Mouse (Mus musculus) kidney, embryonic 14.5 days (tissue): ENCODE data around the gene Pim1. TPM values are rescaled to one million over a fixed set of nuclear protein-coding genes. Genes with fewer than 3 reads are reported as not detected.
"Not testable (repeated sequence)": the region's sequence is repeated elsewhere in the genome, so short reads cannot be mapped to it uniquely, and the experiment has no call there.

Source experiments
- ATAC-seq: fragments of 200-750 bp; cut with Nextera tagmentation; 2 replicates; pipeline ENCODE4 v1.8.0; 2017; ENCODE audit warnings: moderate number of reproducible peaks, mild to moderate bottlenecking, moderate TSS enrichment, moderate library complexity; ENCODE audit not compliant: low FRiP score, low TSS enrichment
- H3K27ac ChIP-seq: fragments of 300-500 bp; sonication (generic); 2 replicates; pipeline ENCODE4 v1.5.1; 2014; ENCODE audit warnings: low read depth, mild to moderate bottlenecking, low read length, moderate library complexity, mixed read lengths
- H3K27me3 ChIP-seq: fragments of 300-500 bp; sonication (generic); 2 replicates; pipeline ENCODE4 v1.6.1; 2014; ENCODE audit warnings: mild to moderate bottlenecking, low read length; ENCODE audit not compliant: control insufficient read depth, insufficient read depth
- H3K36me3 ChIP-seq: fragments of 300-500 bp; sonication (generic); 2 replicates; pipeline ENCODE4 v1.6.1; 2014; ENCODE audit warnings: low read length, mixed read lengths; ENCODE audit not compliant: control insufficient read depth, insufficient read depth
- H3K4me1 ChIP-seq: fragments of 300-500 bp; sonication (generic); 2 replicates; pipeline ENCODE4 v1.6.1; 2014; ENCODE audit warnings: low read length, mixed read lengths; ENCODE audit not compliant: control insufficient read depth, insufficient read depth
- H3K4me2 ChIP-seq: fragments of 300-500 bp; sonication (generic); replicated peaks from 2 replicates; pipeline ENCODE4 v1.6.1; 2014; ENCODE audit warnings: low read depth, mild to moderate bottlenecking, low read length
- H3K4me3 ChIP-seq: fragments of 300-500 bp; sonication (generic); 2 replicates; pipeline ENCODE4 v1.5.1; 2014; ENCODE audit warnings: mild to moderate bottlenecking, low read length
- H3K9ac ChIP-seq: fragments of 300-500 bp; sonication (generic); 2 replicates; pipeline ENCODE4 v1.6.1; 2014; ENCODE audit warnings: low read depth, mild to moderate bottlenecking, low read length, moderate library complexity
- H3K9me3 ChIP-seq: fragments of 300-500 bp; sonication (generic); 2 replicates; pipeline ENCODE4 v1.6.1; 2016; ENCODE audit warnings: low read length; ENCODE audit not compliant: control insufficient read depth
- WGBS: fragments of 180-500 bp; shearing (Covaris S2); extraction: QIAGEN DNeasy Blood & Tissue Kit; methylation state at CpG from one replicate; pipeline ENCODE4 v1.1.7; 2014; 5-methylcytosine and 5-hydroxymethylcytosine counted together
- polyA plus RNA-seq: library from polyadenylated mRNA; unstranded; fragments of >200 nt; fragmentation: Nextera tagmentation; extraction: Ambion mirVana; gene quantifications from 2 replicates; pipeline ENCODE4 v1.2.1, GENCODE M21; 2014

Pim1 gene
- polyA plus RNA-seq, 1 experiment from 2014 or later: 12.6 TPM

DNA sequence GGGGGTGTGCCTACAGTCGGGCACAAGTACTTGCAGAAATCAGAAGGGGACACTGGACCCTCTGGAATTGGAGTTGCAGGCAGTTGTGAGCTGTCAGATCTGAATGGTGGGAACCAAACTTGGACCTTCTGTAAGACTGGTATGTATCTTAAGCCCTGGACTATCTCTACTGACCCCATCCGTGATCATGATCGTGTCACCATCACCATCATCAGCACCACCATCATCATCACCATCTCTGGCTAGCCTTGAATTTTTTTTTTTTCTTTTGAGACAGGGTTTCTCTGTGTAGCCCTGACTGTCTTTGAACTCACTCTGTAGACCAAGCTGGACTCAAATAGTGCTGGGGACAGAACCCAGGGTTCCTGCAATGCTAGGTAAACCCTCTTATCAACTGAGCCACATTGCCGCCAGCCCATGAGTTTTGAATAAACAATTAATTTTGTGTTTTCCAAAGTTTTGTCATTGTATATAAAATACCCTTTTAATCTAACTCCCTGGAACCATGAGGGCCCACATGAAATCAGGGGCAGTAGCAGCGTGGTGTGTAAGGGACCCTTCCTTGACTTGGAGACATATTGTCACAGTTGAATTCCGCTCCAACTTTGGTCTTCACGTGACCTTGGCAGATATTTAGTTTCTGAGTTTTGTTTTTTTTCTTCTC, 11.6 kb downstream of the Pim1 start:
- no peak overlapping the region for H3K4me3 ChIP-seq
- peaks cover 6% of the 10 kb centered on the region; the same call in 1 of the 2 replicates for H3K4me1 ChIP-seq
- H3K27ac ChIP-seq: no peak overlapping the region
- peaks cover 4% of the 10 kb centered on the region; the same call in 1 of the 2 replicates for H3K9me3 ChIP-seq
- H3K4me2 ChIP-seq: no peak overlapping the region
- ATAC-seq: no peak
- no peaks in the 10 kb centered on the region for H3K36me3 ChIP-seq
- no peak overlapping the region for H3K9ac ChIP-seq
- WGBS: 66% methylated on average over 7 of the region's 7 CpGs
- no peaks in the 10 kb centered on the region for H3K27me3 ChIP-seq

GRCm38 (mm10) chr17:29502669-29503665, 12.4 kb downstream of the Pim1 start:
- peak overlapping the region; percentile 37; the same call in 1 of the 2 replicates for H3K9ac ChIP-seq
- peaks cover 4% of the 10 kb centered on the region; the same call in 1 of the 2 replicates for H3K9me3 ChIP-seq
- peaks cover 6% of the 10 kb centered on the region; the same call in 1 of the 2 replicates for H3K4me1 ChIP-seq
- no peaks in the 10 kb centered on the region for H3K27me3 ChIP-seq
- peak overlapping the region; percentile 2; the same call in 1 of the 2 replicates for H3K4me3 ChIP-seq
- H3K27ac ChIP-seq: no peak overlapping the region
- H3K36me3 ChIP-seq: no peaks in the 10 kb centered on the region
- 10% methylated on average over 32 of the region's 32 CpGs for WGBS
- H3K4me2 ChIP-seq: peak overlapping the region; percentile 36
- ATAC-seq: no peak

DNA sequence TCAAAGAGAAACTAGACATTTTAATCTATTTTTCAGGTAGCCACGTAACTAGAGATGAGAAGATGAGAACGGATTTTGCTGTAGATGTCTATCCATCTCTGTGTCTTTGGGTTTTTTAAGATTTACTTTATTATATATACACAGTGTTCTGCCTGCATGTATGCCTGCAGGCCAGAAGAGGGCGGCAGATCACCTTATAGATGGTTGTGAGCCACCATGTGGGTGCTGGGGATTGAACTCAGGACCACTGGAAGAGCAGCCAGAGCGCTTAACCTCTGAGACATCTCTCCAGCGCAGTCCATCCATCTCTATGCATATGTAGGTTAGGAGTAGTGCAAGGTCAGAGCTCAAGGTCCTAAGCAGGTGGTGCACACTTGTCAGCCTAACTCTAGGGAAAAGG, 13.1 kb downstream of the Pim1 start:
- ATAC-seq: no peak
- H3K27me3 ChIP-seq: no peaks in the 10 kb centered on the region
- H3K36me3 ChIP-seq: no peaks in the 10 kb centered on the region
- no peak overlapping the region for H3K9ac ChIP-seq
- H3K4me2 ChIP-seq: no peak overlapping the region
- no peak overlapping the region for H3K4me3 ChIP-seq
- H3K4me1 ChIP-seq: peaks cover 6% of the 10 kb centered on the region; the same call in 1 of the 2 replicates
- H3K9me3 ChIP-seq: peaks cover 4% of the 10 kb centered on the region; the same call in 1 of the 2 replicates
- no peak overlapping the region for H3K27ac ChIP-seq
- 73% methylated on average over 5 of the region's 5 CpGs for WGBS

GRCm38 (mm10) chr17:29508927-29509608, 18.5 kb downstream of the Pim1 start:
- Histone ChIP-seq H3K36me3 (no peaks in the 10 kb centered on the region), H3K4me1 (no peaks in the 10 kb centered on the region), H3K4me3 (no peak overlapping the region), H3K9me3 (no peaks in the 10 kb centered on the region), H3K4me2 (no peak overlapping the region), H3K27ac (no peak overlapping the region), H3K27me3 (no peaks in the 10 kb centered on the region), H3K9ac (no peak overlapping the region)
- 80% methylated on average over 12 of the region's 12 CpGs for WGBS
- no peak for ATAC-seq

DNA sequence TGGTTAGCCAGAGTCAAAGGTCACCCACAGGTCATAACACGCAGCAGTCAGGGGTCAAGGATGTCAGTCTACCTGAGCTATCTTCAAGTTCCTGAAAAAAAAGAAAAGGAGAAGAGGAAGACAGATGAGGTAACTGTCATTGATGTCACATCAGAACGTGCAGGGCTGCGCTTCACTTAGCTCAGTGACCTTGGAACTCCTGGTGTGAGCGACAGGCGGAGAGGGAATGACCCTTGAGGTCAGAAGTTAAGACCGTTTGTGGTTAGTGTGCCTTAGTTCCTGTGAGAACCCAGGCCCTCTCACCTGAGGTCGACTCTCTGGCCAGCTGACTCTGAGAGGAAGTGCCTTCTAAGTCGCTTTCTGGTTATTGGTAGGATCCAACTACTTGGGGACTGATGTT, 20.1 kb downstream of the Pim1 start:
- no peak overlapping the region for H3K4me2 ChIP-seq
- no peak overlapping the region for H3K4me3 ChIP-seq
- H3K9ac ChIP-seq: no peak overlapping the region
- WGBS: 49% methylated on average over 8 of the region's 8 CpGs
- H3K27ac ChIP-seq: no peak overlapping the region
- H3K9me3 ChIP-seq: no peaks in the 10 kb centered on the region
- no peaks in the 10 kb centered on the region for H3K27me3 ChIP-seq
- H3K4me1 ChIP-seq: no peaks in the 10 kb centered on the region
- H3K36me3 ChIP-seq: no peaks in the 10 kb centered on the region
- no peak for ATAC-seq

- H3K36me3 ChIP-seq: no peaks in the 10 kb centered on the region
- WGBS: 27% methylated on average over 13 of the region's 13 CpGs
- no peaks in the 10 kb centered on the region for H3K4me1 ChIP-seq
- 0 out of 2 replicates have a peak overlapping the region, but pooled peaks have one; percentile 2 for H3K9ac ChIP-seq
- no peak overlapping the region for H3K4me2 ChIP-seq
- peak; percentile 70 for ATAC-seq
- H3K9me3 ChIP-seq: no peaks in the 10 kb centered on the region
- no peaks in the 10 kb centered on the region for H3K27me3 ChIP-seq
- H3K27ac ChIP-seq: no peak overlapping the region
- H3K4me3 ChIP-seq: no peak overlapping the region
Measured at GRCm38 (mm10) chr17:29513044-29513730, 22.6 kb downstream of the Pim1 start.

DNA sequence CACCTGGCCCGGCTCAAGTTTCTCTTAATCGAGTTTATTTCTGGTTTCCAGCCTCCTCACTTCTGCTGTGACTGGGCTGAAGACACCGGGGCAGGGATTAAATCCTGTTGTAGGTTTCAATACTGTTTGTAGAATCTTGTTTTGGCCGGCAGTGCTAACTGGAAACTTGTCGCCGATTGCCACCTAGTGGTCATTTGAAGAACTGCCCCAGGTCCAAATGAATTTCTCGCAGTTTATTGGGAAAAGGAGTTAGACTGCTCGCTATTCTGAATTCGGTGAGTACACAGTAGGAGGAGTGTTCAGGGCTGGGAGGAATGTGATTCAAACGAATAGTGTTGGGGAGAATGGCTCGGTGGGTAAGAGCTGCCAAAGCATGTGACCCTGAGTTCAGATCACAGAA, 23.9 kb downstream of the Pim1 start:
- H3K4me3 ChIP-seq: no peak overlapping the region
- no peaks in the 10 kb centered on the region for H3K9me3 ChIP-seq
- H3K27ac ChIP-seq: no peak overlapping the region
- no peaks in the 10 kb centered on the region for H3K27me3 ChIP-seq
- ATAC-seq: 0 out of 2 replicates have a peak, but pooled peaks have one; percentile 22
- H3K4me2 ChIP-seq: no peak overlapping the region
- no peaks in the 10 kb centered on the region for H3K36me3 ChIP-seq
- H3K9ac ChIP-seq: no peak overlapping the region
- 2% methylated on average over 11 of the region's 11 CpGs for WGBS
- H3K4me1 ChIP-seq: no peaks in the 10 kb centered on the region

- H3K4me3 ChIP-seq, H3K9me3 ChIP-seq, ATAC-seq, H3K4me1 ChIP-seq, H3K27me3 ChIP-seq, H3K9ac ChIP-seq, H3K4me2 ChIP-seq, H3K27ac ChIP-seq, H3K36me3 ChIP-seq: not testable (repeated sequence)
- WGBS: 92% methylated on average over 5 of the region's 5 CpGs
Measured at GRCm38 (mm10) chr17:29518665-29519064, 28.1 kb downstream of the Pim1 start.
